Mouse (Mus musculus) hindlimb bud, embryonic 11.5 days (tissue): Measurements from ENCODE around the gene Ep400.
"Not testable (repeated sequence)": the region's sequence is repeated elsewhere in the genome, so short reads cannot be mapped to it uniquely, and the experiment has no call there.

Experiments used
- DNase-seq: peaks from one replicate; pipeline ENCODE4 v3.0.0-alpha.2; 2012; ENCODE audit warnings: low read depth, low spot score; ENCODE audit errors: extremely low spot score

Gene Ep400

DNA sequence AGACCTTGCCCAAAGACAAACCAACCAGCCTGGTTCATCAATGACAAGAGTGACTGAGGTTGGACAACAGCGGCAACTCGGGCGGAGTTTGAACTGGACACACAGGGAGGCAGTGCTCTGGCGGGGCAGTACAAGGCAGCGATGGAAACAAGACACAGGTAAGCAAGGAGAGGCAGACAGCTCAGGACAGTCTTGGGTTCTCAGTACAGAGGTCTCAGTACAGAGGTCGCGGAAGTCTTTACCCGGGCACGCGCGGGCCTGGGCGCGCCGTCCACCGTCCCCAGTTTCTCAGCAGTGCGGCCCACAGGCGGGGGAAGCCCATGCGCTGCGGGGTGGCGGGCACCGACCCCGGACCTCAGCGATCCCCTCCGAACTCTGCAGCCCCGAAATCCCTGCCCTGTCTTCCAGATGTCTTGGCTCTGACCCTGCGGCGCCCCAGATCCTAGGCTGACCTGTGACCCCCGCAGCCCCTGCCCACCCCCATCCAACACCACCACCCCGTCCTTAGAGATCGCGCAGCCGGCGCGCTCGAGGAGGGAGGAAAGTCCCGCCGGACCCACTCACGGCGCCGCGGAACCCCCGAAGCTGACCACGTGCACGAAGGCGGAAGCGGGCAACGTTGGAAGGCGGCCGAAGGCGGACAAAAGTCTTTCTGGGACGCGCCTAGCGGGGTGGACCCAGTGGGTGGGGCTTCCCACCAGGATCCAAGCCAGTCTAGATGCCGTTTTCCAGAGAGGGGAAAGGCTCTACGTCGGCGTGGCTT lies 9.7 kb upstream of the Ep400 start, which contains the start of gene Pus1:
Gene Pus1, minus strand, starts transcription at position 662 of the 763 bp plus-strand sequence.
- peak; percentile 33 for DNase-seq

DNA sequence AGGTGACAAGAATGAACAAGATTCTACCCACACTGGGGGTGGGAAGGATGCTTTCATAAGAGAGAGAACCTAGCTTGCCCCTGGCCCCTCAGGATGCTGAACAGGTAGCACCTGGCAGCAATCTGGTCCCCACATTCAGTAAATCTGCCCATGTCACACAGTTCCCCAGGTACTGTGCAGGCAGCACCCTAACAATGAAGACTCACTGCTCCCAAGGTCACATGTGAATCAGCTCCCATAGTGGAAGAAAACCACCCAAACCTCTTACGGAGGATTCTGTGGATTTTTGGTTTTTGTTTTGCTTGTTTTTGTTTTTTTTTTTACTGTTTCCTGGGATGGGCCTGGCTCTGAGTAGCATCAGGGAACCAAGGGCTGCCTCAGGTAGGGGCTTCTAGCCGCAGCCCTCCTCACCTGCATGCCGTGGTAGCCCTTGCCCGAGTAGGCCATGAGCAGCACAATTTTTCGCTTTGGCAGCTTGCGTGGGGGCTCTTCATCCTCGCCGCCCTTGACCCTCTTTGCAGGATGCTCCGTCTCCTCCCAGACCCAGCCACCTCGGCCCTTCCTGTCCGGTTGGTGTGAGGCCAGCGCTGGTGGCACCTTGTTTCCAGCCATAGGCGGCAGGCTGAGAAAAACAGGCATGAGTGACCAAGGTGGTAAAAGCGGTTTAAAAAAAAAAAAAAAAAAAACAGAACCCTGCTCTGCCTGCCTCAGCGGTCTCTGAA lies 8.9 kb upstream of the Ep400 start:
- DNase-seq, result no peak

DNA sequence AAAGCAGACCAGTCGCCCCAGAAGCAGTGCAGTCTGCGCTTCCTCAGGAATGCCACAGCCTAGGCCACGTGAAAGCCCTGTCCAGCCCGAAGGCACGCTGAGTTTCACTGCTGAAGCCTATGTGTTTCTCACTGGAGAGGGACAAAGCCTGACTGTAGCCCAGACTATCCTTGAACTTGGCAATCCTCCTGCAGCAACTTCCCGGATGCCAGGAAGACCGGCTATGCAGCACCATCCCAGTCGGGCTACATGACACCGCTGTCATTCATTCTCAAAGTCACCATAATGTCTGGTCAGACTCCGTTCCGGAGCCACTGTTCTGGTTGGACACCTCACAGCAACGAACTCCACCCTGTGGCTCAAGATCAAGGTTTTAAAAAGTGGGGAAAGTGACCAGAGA lies 7.7 kb upstream of the Ep400 start:
- DNase-seq, result no peak

DNA sequence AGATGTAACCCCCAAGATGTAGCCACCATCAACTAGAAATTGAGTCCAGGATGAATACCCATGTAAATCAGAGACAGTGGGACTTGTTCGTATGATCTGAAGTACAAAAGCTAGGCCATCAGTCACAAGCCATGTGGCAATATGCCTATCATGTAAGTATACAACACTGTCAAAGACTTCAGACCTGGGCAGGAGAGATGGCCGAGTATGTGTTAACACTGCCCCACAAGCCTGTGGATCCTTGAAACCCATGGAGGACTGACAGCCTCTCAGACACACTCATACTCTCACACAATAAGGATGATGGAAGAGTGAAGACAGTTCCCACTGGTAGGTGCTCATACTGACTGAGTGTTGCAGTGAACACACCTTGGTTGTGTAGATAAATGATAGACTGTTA lies 5.6 kb upstream of the Ep400 start:
- DNase-seq, result no peak

DNA sequence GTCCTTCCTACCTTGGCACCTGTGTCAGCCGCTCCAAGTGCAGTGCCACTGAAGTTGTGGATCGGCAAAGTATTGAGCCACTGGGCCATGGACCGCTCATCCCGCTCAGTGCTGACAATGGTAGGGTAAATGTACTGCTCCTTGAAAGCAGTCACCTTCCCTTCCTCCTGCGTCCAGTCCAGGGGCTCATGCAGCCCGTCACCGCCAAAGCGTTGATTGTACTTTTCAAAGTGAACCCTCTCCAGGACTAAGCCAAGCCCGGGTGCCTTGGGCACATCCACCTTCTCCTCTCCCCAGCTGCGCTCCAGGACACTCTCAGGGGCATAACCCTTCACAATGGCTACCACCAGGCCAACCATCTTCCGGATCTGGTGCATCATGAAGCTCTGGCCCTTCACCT lies 4.0 kb upstream of the Ep400 start:
- DNase-seq, result no peak

DNA sequence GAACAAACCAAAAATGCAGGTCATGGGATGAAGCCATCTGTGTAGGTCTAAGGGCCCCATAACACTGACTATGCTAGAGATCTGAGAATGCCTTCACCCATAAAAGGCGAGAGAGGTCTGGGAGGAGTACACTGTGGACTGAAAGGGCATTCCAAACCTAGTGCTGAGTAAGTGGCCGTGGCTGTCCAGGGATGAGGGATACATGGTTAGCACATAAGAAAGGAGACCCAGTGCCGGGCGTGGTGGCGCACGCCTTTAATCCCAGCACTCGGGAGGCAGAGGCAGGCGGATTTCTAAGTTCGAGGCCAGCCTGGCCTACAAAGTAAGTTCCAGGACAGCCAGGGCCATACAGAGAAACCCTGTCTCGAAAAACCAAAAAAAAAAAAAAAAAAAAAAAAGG lies 2.4 kb upstream of the Ep400 start:
- not testable (repeated sequence) for DNase-seq

DNA sequence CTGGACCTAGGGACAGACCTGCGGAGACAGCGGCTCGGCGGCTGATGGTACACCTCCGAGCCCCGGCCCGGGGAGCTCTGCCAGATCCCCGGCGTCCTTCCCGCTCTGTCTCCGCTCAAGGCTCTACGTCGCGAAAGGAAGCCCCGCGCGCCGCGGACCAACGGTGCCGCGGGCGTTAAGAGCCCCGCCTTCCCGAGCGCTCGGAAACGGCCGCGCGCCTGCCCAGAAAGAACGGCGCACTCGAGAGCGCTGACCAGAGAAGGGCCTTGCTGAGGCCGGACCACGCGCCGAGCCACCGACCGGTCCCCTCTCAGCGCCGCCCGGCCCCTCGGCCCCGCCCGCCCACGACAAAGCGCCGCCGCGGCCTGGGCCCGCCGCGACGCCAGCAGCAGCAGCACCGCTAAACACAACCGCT lies 479 bp downstream of the Ep400 start:
- DNase-seq, result no peak

DNA sequence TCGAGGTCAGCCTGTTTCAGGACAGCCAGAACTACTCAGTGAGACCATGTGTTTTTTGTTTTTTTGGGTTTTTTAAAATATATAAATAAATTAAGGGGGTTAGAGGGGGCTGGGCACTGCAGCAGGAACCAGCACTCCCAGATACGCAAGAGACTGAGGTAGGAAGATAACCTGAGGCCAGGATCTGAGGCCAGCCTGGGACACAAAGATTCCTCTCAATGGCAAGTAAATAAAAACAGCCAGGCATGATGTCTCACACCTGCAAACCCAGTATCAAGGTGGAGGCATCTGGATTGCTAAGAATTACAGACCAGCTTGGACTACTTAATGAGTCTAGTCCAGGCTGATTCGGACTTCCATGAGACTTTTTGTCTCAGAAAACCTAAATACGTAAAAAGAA lies 1.2 kb downstream of the Ep400 start:
- DNase-seq, result no peak

DNA sequence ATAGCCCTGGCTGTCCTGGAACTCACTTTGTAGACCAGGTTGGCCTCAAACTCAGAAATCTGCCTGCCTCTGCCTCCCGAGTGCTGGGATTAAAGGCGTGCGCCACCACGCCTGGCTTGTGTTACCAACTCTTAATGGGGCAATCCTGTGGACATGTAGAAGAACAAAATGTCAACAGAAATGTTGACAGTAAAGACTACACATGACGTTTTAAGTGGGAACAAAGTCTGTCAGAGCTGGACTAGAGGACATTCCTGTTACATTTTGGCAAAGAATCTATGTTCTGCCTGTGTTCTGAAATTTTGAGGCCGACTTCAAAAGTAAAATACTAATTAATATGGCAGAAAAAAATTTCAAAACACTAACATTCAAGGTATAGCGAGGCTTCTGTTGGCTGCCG lies 6.6 kb downstream of the Ep400 start:
- no peak for DNase-seq

DNA sequence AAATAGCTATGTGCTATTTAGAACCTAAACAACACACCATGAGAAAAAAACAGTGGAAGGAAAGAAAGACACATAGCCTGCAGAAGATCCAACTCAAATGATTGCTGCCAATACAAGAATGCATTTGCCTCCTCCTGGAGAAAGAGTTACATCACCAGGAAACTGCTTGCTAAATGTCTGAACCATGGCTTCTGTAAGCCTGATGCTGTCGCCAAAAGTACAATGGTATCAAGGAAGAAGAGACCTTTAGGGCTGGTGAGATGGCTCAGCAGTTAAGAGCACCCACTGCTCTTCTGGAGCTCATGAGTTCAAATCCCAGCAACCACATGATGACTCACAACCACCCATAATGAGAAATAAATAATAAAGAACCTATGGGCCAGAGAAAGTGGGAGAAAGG lies 25.5 kb downstream of the Ep400 start:
- no peak for DNase-seq

DNA sequence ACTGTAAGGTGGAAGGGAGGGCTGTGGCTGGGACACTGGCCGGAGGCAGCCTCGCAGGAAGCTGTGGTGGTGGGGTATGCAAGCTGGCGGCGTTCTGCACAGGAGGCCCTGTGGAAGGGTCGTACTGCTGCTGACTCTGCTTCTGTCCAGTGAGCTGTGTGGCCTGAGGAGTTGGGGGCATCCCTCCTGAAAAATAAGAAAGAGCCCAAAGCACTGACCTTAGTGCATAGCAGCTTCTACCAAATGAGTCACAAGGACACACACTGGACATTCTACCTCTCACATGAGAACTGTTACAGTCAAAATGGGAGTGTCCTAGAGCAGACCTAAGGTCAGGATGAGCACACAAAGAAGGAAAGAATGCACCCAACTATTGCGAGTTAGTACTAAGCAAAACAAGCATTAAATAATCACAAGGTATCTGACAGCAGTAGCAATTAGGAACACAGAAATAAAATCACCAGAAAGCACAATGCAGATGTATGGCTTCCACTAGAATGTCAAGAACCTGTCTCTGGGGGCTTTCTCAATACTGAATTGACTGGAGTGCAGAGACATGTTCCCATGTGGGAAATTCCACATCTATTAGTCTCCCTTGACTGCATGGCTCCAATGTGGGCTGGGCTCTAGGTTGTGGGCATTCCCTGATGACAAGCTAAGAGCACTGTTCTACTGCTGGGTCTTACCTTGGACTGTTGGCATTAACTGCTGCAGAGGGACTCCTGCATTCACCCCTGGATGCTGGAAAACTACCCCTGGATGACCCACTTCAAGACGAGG lies 30.8 kb downstream of the Ep400 start:
- DNase-seq, result no peak

DNA sequence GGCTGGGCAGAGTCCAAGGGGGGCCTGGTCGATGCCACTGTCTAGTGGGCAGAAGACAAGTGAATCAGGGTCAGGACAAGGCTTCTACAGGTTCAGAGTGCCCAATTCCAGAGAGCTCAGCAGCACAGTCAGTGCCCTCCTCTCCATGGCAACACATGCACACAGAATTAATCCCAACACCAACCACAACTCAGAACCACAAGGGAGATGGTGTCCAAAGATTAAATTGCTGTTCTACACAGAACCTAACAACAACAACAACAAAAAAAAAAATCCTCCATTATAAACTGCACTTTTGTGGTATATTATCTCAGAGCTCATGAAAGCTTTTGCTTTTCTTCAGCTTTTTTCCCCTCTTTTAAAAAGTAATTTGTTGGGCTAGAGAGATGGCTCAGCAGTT lies 34.9 kb downstream of the Ep400 start:
- no peak for DNase-seq

DNA sequence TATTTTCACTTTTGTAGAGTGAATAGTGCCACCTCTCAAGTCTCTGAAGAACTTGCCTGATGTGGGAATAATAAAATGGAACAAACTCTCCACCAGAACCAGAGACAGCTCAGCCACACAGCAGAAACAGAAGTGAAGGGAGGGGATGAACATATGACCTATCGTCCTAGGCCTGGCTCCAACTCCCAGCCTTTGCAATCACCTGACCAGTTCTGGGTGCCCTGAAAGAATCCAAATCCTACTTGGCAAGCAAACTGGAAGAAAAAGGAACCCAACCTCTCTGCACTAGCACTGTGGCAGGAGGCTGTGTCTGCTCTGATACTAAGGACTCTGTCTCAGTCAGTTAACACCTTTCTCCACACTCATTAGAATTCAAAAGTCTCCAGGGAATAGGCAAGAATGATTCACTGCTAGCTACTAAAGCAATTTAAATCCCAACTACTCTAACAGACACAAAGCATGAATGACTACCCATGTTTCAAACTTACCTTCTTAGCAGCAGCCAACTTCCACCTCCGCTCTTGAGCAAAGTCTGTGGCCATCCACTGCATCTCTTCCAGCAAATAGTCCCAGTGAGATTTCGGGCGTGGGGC lies 37.2 kb downstream of the Ep400 start:
- no peak for DNase-seq

DNA sequence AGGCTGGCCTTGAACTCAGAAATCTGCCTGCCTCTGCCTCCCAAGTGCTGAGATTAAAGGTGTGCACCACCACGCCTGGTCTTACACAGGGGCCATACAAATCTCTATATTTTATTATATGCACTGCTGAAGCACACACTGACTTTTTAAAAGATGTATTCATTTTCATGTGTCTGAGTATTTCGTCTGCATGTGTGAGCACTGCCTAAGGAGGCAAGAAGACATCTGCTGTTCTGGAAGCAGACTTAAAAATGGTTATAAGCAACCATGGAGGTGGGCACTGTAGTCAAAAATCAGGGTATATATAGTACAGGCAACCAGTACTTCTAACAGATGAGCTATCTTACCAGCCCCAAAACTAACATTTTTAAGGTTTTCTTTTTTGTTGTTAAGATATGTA lies 39.3 kb downstream of the Ep400 start:
- no peak for DNase-seq

DNA sequence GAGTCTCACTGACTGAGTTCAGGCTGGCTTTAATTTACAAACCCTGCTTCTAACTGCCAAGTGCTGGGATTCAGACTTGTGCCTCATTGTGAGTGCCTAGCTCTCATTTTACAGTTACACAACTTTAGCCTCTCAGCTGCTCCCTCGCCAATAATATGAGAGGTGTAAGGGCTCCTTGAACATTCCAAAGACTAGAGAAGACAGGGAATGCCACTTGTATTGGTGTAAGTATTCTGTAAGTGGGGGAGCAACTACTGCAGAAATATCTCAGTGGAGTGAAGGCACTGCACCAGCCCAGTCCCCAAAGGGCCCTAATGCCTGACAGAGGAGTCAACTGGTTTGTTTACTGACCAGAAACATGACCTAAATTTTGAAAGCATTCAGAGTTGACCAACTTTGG lies 42.7 kb downstream of the Ep400 start:
- no peak for DNase-seq

DNA sequence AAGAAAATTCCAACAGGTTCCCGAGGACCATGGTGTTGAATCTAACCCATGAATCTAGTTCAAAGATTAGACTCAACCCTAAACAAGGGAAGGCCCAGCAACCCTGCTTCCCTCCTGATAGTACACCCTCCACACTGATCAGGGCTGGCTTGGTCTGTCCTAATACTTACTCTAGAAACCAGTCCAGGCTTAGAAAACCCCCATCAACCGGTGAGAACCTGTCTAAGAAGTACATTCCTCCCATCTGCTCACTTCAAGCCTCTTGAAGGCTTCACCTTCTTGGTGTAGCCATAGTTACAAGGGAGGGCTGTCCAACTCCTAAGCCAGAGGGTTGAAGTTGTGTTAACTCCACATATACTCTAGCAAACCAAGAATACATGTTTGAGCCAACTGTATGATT lies 47.0 kb downstream of the Ep400 start:
- no peak for DNase-seq

DNA sequence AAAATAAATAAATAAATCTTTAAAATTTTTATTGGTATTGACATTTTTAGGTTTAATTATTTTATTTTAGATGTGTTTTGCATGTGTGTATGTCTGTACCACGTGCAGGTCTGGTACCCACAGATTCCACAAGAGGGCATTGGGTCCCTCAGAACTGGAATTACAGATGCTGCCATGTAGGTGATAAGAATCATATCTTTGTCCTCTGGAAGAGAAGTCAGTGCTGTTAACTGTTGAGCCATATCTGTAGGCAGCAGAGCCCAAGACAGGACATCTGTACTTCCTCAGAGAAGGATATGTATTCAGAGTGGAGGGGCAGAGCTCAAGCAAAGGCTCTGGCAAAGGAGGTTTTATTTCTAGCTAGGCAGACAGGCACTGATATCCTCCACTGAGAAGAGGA lies 49.1 kb downstream of the Ep400 start:
- DNase-seq, result not testable (repeated sequence)

DNA sequence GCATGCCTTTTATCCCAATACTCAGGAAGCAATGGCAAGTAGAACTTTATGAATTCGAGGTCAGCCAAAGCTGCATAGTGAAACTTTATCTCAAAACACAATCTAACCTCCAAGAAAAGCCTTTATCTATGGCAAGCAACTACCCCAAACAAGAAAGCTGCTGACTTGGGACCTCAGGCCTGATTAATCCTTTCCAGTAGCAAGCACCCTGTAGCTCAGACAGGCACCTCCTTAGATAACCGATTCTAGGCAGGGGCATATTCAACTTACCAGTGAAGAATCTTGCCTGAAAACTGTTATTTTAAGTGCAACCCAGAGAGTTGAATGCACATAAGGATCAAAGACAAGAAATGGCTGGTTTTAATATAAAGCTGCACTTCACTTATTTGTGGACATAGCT lies 59.1 kb downstream of the Ep400 start:
- no peak for DNase-seq

DNA sequence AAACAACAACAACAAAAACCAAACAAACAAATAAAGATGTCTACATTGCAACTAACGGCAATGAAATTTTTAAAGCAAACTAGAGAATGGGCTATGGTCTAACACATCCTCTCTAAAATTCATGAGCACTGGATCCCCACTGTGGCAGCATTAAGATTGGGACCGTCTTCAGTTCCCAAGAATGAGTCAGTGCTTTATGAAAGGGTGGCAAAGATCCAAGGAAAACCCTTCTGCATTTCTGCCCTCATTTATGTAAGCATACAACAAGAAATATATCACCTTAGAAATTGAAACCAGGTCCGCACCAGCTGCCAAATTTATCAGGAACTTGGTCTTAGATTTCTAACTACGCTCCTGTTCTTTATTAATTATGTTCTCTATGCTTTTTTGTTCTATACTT lies 61.3 kb downstream of the Ep400 start:
- DNase-seq, result no peak

DNA sequence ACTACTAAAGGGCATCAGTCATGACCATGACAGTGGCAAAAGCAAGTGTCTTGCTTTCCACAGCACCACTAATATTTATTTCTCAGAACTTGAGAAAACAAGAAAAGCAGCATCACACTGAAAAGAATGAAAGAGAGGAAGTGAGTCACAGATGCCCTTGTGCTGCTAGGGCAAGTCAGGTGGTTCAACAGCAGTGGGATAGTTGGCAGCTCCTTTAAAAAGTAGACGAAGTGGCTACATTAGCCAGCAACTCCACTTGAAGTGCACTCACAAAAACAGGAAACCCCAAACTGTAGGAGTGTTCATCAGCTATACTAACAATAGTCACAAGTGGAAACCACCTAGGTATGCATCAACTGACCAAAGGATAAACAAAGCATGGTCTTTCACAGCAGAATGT lies 66.5 kb downstream of the Ep400 start:
- no peak for DNase-seq

DNA sequence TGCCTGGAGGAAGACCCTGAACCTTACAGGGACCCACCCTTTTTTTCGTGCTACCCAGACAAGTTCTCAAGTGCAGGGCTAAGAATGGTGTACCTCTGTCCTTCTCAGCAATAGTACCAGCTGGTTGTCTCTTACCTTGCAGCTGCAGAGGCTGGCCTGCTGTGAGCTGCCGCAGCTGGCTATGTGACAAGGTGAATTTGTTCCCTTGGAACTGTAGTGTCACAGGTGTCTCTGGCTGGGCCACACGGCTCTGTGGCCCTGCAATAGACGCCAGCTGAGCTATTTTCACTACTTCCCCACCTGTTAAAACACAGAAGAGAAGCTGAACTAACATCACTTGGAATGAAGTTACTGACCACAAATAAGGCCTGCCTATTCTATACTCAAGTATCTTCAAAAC lies 71.9 kb downstream of the Ep400 start:
- DNase-seq, result no peak
